8 mouse cellular contexts compared by ENCODE assay signal in the genomic region with DNA sequence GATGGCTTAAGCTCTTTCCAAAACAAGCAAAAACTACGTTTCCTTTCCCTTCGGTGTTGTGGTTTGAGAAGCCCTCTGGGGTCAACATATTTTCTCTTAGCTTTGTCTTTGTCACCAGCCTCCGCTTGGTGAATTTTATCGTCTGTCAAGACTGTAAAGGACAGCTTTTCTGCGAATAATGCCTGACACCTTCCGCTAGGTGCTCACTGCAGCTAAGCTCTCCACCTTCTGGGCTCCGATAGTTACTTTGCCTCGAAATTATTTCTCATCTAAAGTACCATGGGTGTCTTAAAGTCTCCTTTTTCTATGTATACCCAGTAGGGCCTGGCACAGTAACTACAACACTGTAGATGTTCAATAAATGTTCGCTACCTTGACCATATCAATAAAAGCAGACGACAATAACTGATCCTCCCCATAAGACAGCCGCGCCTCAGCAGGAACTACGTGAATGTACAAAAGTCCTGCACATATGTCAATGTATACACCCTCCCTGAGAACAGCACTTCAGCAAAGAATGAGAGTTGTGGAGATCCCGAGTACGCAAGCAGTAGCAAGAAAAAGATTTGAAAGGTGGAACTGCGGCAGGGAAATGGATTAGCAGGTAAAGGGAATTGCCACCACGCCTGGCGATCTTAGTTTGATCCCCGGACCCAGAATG. TPM values are rescaled to one million over a fixed set of nuclear protein-coding genes. Genes with fewer than 3 reads are reported as not detected.
A peak's percentile ranks its signal among the peaks of the same experiment; 100 is the strongest.
DNase-seq lines count a peak whose midpoint lies in the region; ATAC-seq and TF ChIP-seq lines count a peak whose summit lies in the region.

No protein-coding gene starts in this region.

- peak overlapping the region; percentile 74 for H3K4me2 ChIP-seq in embryonic facial prominence, embryonic 13.5 days
- peak overlapping the region; percentile 80 for H3K4me2 ChIP-seq in hindbrain, postnatal 0 days (ENCODE audit: low read depth, low read length)
- peak overlapping the region; percentile 90 for H3K4me2 ChIP-seq in liver, embryonic 16.5 days (ENCODE audit: low read depth, low read length)

- TF ChIP-seq POLR2A in small intestine, adult 2 months (IDR thresholded peaks at IDR 0.05; ENCODE audit: low read depth, low read length), result no peak

- H3K27me3 ChIP-seq in E14TG2a.4 (ENCODE audit: insufficient read depth, low read length), result no peaks in the 10 kb centered on the region
- H3K27me3 ChIP-seq in embryonic facial prominence, embryonic 13.5 days, result no peaks in the 10 kb centered on the region
- H3K27me3 ChIP-seq in hindbrain, postnatal 0 days (ENCODE audit: insufficient read depth, low read length), result no peaks in the 10 kb centered on the region
- H3K27me3 ChIP-seq in liver, embryonic 16.5 days (ENCODE audit: control insufficient read depth, insufficient read depth, low read depth, low read length), result no peaks in the 10 kb centered on the region
- H3K27me3 ChIP-seq in small intestine, adult 2 months (ENCODE audit: control insufficient read depth, insufficient read depth, low read length), result no peaks in the 10 kb centered on the region

- TF ChIP-seq CTCF in E14TG2a.4 (conservative IDR thresholded peaks at IDR 0.05; ENCODE audit: low read length), result no peak
- TF ChIP-seq CTCF in hindbrain, postnatal 0 days (IDR thresholded peaks at IDR 0.05; ENCODE audit: low read depth), result peak; percentile 56
- TF ChIP-seq CTCF in small intestine, adult 2 months (IDR thresholded peaks at IDR 0.05; ENCODE audit: extremely low read depth, insufficient read length, insufficient replicate concordance, low read depth, low read length), result no peak

- H3K36me3 ChIP-seq in E14TG2a.4 (ENCODE audit: insufficient read depth, low read length), result no peaks in the 10 kb centered on the region
- H3K36me3 ChIP-seq in embryonic facial prominence, embryonic 13.5 days, result no peaks in the 10 kb centered on the region
- H3K36me3 ChIP-seq in hindbrain, postnatal 0 days (ENCODE audit: insufficient read depth, low read length), result no peaks in the 10 kb centered on the region
- H3K36me3 ChIP-seq in liver, embryonic 16.5 days (ENCODE audit: control insufficient read depth, insufficient read depth), result no peaks in the 10 kb centered on the region
- no peaks in the 10 kb centered on the region for H3K36me3 ChIP-seq in small intestine, adult 2 months (ENCODE audit: control insufficient read depth, insufficient read depth, low read length)

- DNase-seq in heart, adult 11 months, result peak; percentile 89
- DNase-seq in heart, adult 9 months (ENCODE audit: low spot score in 2 of 2), result no peak
- DNase-seq in hindbrain, postnatal 0 days (ENCODE audit: low spot score), result peak; percentile 12
- no peak for DNase-seq in Muller cell, postnatal 12 days (ENCODE audit: inconsistent ontology term)

- 5% methylated on average over 19 of the region's 19 CpGs for WGBS in embryonic facial prominence, embryonic 13.5 days
- 6% methylated on average over 19 of the region's 19 CpGs for WGBS in hindbrain, postnatal 0 days
- 3% methylated on average over 19 of the region's 19 CpGs for WGBS in liver, embryonic 16.5 days (ENCODE audit: insufficient replicate concordance)
- WGBS in small intestine, adult 2 months, result 2% methylated on average over 19 of the region's 19 CpGs

- no peaks in the 10 kb centered on the region for H3K9me3 ChIP-seq in E14TG2a.4 (ENCODE audit: low read length)
- H3K9me3 ChIP-seq in embryonic facial prominence, embryonic 13.5 days, result no peaks in the 10 kb centered on the region
- no peaks in the 10 kb centered on the region for H3K9me3 ChIP-seq in hindbrain, postnatal 0 days (ENCODE audit: low read length)
- no peaks in the 10 kb centered on the region for H3K9me3 ChIP-seq in liver, embryonic 16.5 days (replicated peaks; ENCODE audit: control insufficient read depth, low read length)

- peak overlapping the region; percentile 98 for H3K4me3 ChIP-seq in E14TG2a.4 (replicated peaks; ENCODE audit: low read length)
- peak overlapping the region; percentile 99 for H3K4me3 ChIP-seq in embryonic facial prominence, embryonic 13.5 days
- H3K4me3 ChIP-seq in hindbrain, postnatal 0 days (ENCODE audit: low read length), result peak overlapping the region; percentile 100
- H3K4me3 ChIP-seq in liver, embryonic 16.5 days (ENCODE audit: low read depth, low read length), result peak overlapping the region; percentile 94
- peak overlapping the region; percentile 77 for H3K4me3 ChIP-seq in small intestine, adult 2 months (ENCODE audit: low read depth, low read length)

- H3K27ac ChIP-seq in embryonic facial prominence, embryonic 13.5 days, result peak overlapping the region; percentile 91
- H3K27ac ChIP-seq in hindbrain, postnatal 0 days, result peak overlapping the region; percentile 95
- peak overlapping the region; percentile 97 for H3K27ac ChIP-seq in liver, embryonic 16.5 days (ENCODE audit: low read length)
- peak overlapping the region; percentile 94 for H3K27ac ChIP-seq in small intestine, adult 2 months (ENCODE audit: insufficient read depth, low read depth, low read length)

- peaks cover 17% of the 10 kb centered on the region for H3K4me1 ChIP-seq in E14TG2a.4 (replicated peaks; ENCODE audit: low read depth, low read length)
- peaks cover 11% of the 10 kb centered on the region for H3K4me1 ChIP-seq in embryonic facial prominence, embryonic 13.5 days
- H3K4me1 ChIP-seq in hindbrain, postnatal 0 days (ENCODE audit: insufficient read depth, low read length), result peaks cover 10% of the 10 kb centered on the region; the same call in 1 of the 2 replicates
- H3K4me1 ChIP-seq in liver, embryonic 16.5 days (ENCODE audit: control insufficient read depth, low read depth, low read length), result peaks cover 20% of the 10 kb centered on the region
- H3K4me1 ChIP-seq in small intestine, adult 2 months (ENCODE audit: control insufficient read depth, insufficient read depth, insufficient read length, low read length), result peaks cover 8% of the 10 kb centered on the region; the same call in 1 of the 2 replicates

- ATAC-seq in embryonic facial prominence, embryonic 13.5 days (ENCODE audit: insufficient number of reproducible peaks, insufficient read depth, low FRiP score, low TSS enrichment, low read depth), result no peak
- peak; percentile 16 for ATAC-seq in hindbrain, postnatal 0 days
- no peak for ATAC-seq in liver, embryonic 16.5 days (ENCODE audit: low read depth)

- peak overlapping the region; percentile 78 for H3K9ac ChIP-seq in embryonic facial prominence, embryonic 13.5 days
- peak overlapping the region; percentile 99 for H3K9ac ChIP-seq in hindbrain, postnatal 0 days (replicated peaks; ENCODE audit: low read length)
- H3K9ac ChIP-seq in liver, embryonic 16.5 days (ENCODE audit: low read depth, low read length), result peak overlapping the region; percentile 80

RNA-seq across cellular contexts. Expression of a gene that starts 0.8 kb away (rescaled TPM):
- 12.9 and 13.6 TPM in 2 replicates for polyA plus RNA-seq in embryonic facial prominence, embryonic 13.5 days (2015; fragmentation: Nextera tagmentation; extraction: Ambion mirVana)
- 20.1 and 27.9 TPM in 2 replicates for total RNA-seq in hindbrain, postnatal 0 days (2014; rRNA removed)
- polyA plus RNA-seq in hindbrain, postnatal 0 days (2015; fragmentation: Nextera tagmentation; extraction: Ambion mirVana), result 11.2 and 11.8 TPM in 2 replicates
- polyA plus RNA-seq in liver, embryonic 16.5 days (2015; fragmentation: Nextera tagmentation; extraction: Ambion mirVana), result 4.1 and 4.4 TPM in 2 replicates
- 2.9 and 5.8 TPM in 2 replicates for polyA plus RNA-seq in small intestine, adult 2 months (2012; rRNA removed)

Comparison
In these comparisons a context has a peak if more than half of its experiments do, and no peak if none do; other contexts are left out.
1. DNase-seq: peak in heart, adult 11 months (single experiment) and hindbrain, postnatal 0 days (single experiment); none in heart, adult 9 months (0 of 2) and Muller cell, postnatal 12 days (single experiment).
2. Peak in every context shown above with its lines, with median percentiles within 50 percentile points of each other: H3K4me3 ChIP-seq, H3K27ac ChIP-seq, H3K4me2 ChIP-seq and H3K9ac ChIP-seq.